Mouse (Mus musculus): ENCODE measurements around the gene Timm22. TPM values are rescaled to one million over a fixed set of nuclear protein-coding genes. Genes with fewer than 3 reads are reported as not detected.

Gene Timm22
- 16.1 and 17.4 TPM in 2 replicates for polyA plus RNA-seq (2012; rRNA removed)

GRCm38 (mm10) chr11:76406702-76407583, at the start of gene Timm22:
Timm22 (plus strand) TSS chr11:76406952.
- DNase-seq, result peak; percentile 98
- under 1% methylated on average over 46 of the region's 46 CpGs for WGBS
- Histone ChIP-seq H3K36me3 (ENCODE audit: control insufficient read depth, insufficient read depth, low read length) (no peaks in the 10 kb centered on the region; the same call in 1 of the 2 replicates), H3K4me1 (ENCODE audit: control insufficient read depth, insufficient read depth, low read length) (no peaks in the 10 kb centered on the region), H3K27ac (ENCODE audit: insufficient read depth, low read depth, low read length) (peak within 1 kb of the TSS; percentile 84), H3K4me3 (ENCODE audit: insufficient read depth, low read depth, low read length) (peak within 1 kb of the TSS; percentile 67), H3K27me3 (replicated peaks; ENCODE audit: control insufficient read depth, insufficient read depth, low read length) (no peaks in the 10 kb centered on the region)
- TF ChIP-seq CTCF (conservative IDR thresholded peaks at IDR 0.05; ENCODE audit: insufficient read depth, insufficient read length, low read depth, low read length), result peak; percentile 100; the same call in 1 of the 2 replicates
- TF ChIP-seq POLR2A (IDR thresholded peaks at IDR 0.05; ENCODE audit: low read depth, low read length), result peak; percentile 31

GRCm38 (mm10) chr11:76357464-76357863, 49.3 kb upstream of the Timm22 start:
- no peak for TF ChIP-seq POLR2A (IDR thresholded peaks at IDR 0.05; ENCODE audit: low read depth, low read length)
- TF ChIP-seq CTCF (conservative IDR thresholded peaks at IDR 0.05; ENCODE audit: insufficient read depth, insufficient read length, low read depth, low read length), result no peak
- Histone ChIP-seq H3K27me3 (replicated peaks; ENCODE audit: control insufficient read depth, insufficient read depth, low read length) (no peaks in the 10 kb centered on the region), H3K27ac (ENCODE audit: insufficient read depth, low read depth, low read length) (peak overlapping the region; percentile 39; the same call in 1 of the 2 replicates), H3K4me3 (ENCODE audit: insufficient read depth, low read depth, low read length) (no peak overlapping the region), H3K36me3 (ENCODE audit: control insufficient read depth, insufficient read depth, low read length) (no peaks in the 10 kb centered on the region), H3K4me1 (ENCODE audit: control insufficient read depth, insufficient read depth, low read length) (peaks cover 3% of the 10 kb centered on the region; the same call in 1 of the 2 replicates)
- DNase-seq, result peak; percentile 42
- 69% methylated on average over 12 of the region's 12 CpGs for WGBS

GRCm38 (mm10) chr11:76358628-76359320, 48.0 kb upstream of the Timm22 start:
- Histone ChIP-seq H3K4me1 (ENCODE audit: control insufficient read depth, insufficient read depth, low read length) (peaks cover 3% of the 10 kb centered on the region; the same call in 1 of the 2 replicates), H3K36me3 (ENCODE audit: control insufficient read depth, insufficient read depth, low read length) (no peaks in the 10 kb centered on the region), H3K27me3 (replicated peaks; ENCODE audit: control insufficient read depth, insufficient read depth, low read length) (no peaks in the 10 kb centered on the region), H3K4me3 (ENCODE audit: insufficient read depth, low read depth, low read length) (no peak overlapping the region), H3K27ac (ENCODE audit: insufficient read depth, low read depth, low read length) (no peak overlapping the region)
- no peak for TF ChIP-seq POLR2A (IDR thresholded peaks at IDR 0.05; ENCODE audit: low read depth, low read length)
- no peak for TF ChIP-seq CTCF (conservative IDR thresholded peaks at IDR 0.05; ENCODE audit: insufficient read depth, insufficient read length, low read depth, low read length)
- WGBS, result 83% methylated on average over 14 of the region's 14 CpGs
- DNase-seq, result no peak

- no peaks in the 10 kb centered on the region for H3K27me3 ChIP-seq (replicated peaks; ENCODE audit: control insufficient read depth, insufficient read depth, low read length)
- TF ChIP-seq POLR2A (IDR thresholded peaks at IDR 0.05; ENCODE audit: low read depth, low read length) (no peak), CTCF (conservative IDR thresholded peaks at IDR 0.05; ENCODE audit: insufficient read depth, insufficient read length, low read depth, low read length) (no peak)
- peaks cover 3% of the 10 kb centered on the region; the same call in 1 of the 2 replicates for H3K4me1 ChIP-seq (ENCODE audit: control insufficient read depth, insufficient read depth, low read length)
- WGBS, result 75% methylated on average over 6 of the region's 6 CpGs
- H3K27ac ChIP-seq (ENCODE audit: insufficient read depth, low read depth, low read length), result no peak overlapping the region
- no peak overlapping the region for H3K4me3 ChIP-seq (ENCODE audit: insufficient read depth, low read depth, low read length)
- DNase-seq, result no peak
- no peaks in the 10 kb centered on the region for H3K36me3 ChIP-seq (ENCODE audit: control insufficient read depth, insufficient read depth, low read length)
Observed at GRCm38 (mm10) chr11:76360255-76360654, 46.5 kb upstream of the Timm22 start.

- no peak overlapping the region for H3K27ac ChIP-seq (ENCODE audit: insufficient read depth, low read depth, low read length)
- no peaks in the 10 kb centered on the region for H3K27me3 ChIP-seq (replicated peaks; ENCODE audit: control insufficient read depth, insufficient read depth, low read length)
- 66% methylated on average over 4 of the region's 4 CpGs for WGBS
- H3K36me3 ChIP-seq (ENCODE audit: control insufficient read depth, insufficient read depth, low read length), result no peaks in the 10 kb centered on the region
- peaks cover 3% of the 10 kb centered on the region; the same call in 1 of the 2 replicates for H3K4me1 ChIP-seq (ENCODE audit: control insufficient read depth, insufficient read depth, low read length)
- no peak overlapping the region for H3K4me3 ChIP-seq (ENCODE audit: insufficient read depth, low read depth, low read length)
- no peak for DNase-seq
- no peak for TF ChIP-seq POLR2A (IDR thresholded peaks at IDR 0.05; ENCODE audit: low read depth, low read length)
- no peak for TF ChIP-seq CTCF (conservative IDR thresholded peaks at IDR 0.05; ENCODE audit: insufficient read depth, insufficient read length, low read depth, low read length)
Observed at GRCm38 (mm10) chr11:76361422-76361821, 45.3 kb upstream of the Timm22 start.

- H3K36me3 ChIP-seq (ENCODE audit: control insufficient read depth, insufficient read depth, low read length), result no peaks in the 10 kb centered on the region
- TF ChIP-seq CTCF (conservative IDR thresholded peaks at IDR 0.05; ENCODE audit: insufficient read depth, insufficient read length, low read depth, low read length), result no peak
- no peak for TF ChIP-seq POLR2A (IDR thresholded peaks at IDR 0.05; ENCODE audit: low read depth, low read length)
- no peaks in the 10 kb centered on the region for H3K27me3 ChIP-seq (replicated peaks; ENCODE audit: control insufficient read depth, insufficient read depth, low read length)
- WGBS, result 32% methylated on average over 6 of the region's 6 CpGs
- no peaks in the 10 kb centered on the region for H3K4me1 ChIP-seq (ENCODE audit: control insufficient read depth, insufficient read depth, low read length)
- no peak overlapping the region for H3K4me3 ChIP-seq (ENCODE audit: insufficient read depth, low read depth, low read length)
- no peak overlapping the region for H3K27ac ChIP-seq (ENCODE audit: insufficient read depth, low read depth, low read length)
- DNase-seq, result no peak
Observed at GRCm38 (mm10) chr11:76363178-76363577, 43.6 kb upstream of the Timm22 start.

GRCm38 (mm10) chr11:76363636-76364035, 43.1 kb upstream of the Timm22 start:
- Histone ChIP-seq H3K27ac (ENCODE audit: insufficient read depth, low read depth, low read length) (peak overlapping the region; percentile 19; the same call in 1 of the 2 replicates), H3K27me3 (replicated peaks; ENCODE audit: control insufficient read depth, insufficient read depth, low read length) (no peaks in the 10 kb centered on the region), H3K4me1 (ENCODE audit: control insufficient read depth, insufficient read depth, low read length) (no peaks in the 10 kb centered on the region), H3K4me3 (ENCODE audit: insufficient read depth, low read depth, low read length) (no peak overlapping the region), H3K36me3 (ENCODE audit: control insufficient read depth, insufficient read depth, low read length) (no peaks in the 10 kb centered on the region)
- DNase-seq, result no peak
- TF ChIP-seq POLR2A (IDR thresholded peaks at IDR 0.05; ENCODE audit: low read depth, low read length), result no peak
- no peak for TF ChIP-seq CTCF (conservative IDR thresholded peaks at IDR 0.05; ENCODE audit: insufficient read depth, insufficient read length, low read depth, low read length)
- WGBS, result 32% methylated on average over 9 of the region's 9 CpGs

All from kidney, adult 2 months (tissue).